Mouse (Mus musculus): ENCODE results near the gene Ryr3. TPM values are rescaled to one million over a fixed set of nuclear protein-coding genes. Genes with fewer than 3 reads are reported as not detected.

Gene Ryr3
- polyA plus RNA-seq, 1 experiment: 5.3 TPM

DNA sequence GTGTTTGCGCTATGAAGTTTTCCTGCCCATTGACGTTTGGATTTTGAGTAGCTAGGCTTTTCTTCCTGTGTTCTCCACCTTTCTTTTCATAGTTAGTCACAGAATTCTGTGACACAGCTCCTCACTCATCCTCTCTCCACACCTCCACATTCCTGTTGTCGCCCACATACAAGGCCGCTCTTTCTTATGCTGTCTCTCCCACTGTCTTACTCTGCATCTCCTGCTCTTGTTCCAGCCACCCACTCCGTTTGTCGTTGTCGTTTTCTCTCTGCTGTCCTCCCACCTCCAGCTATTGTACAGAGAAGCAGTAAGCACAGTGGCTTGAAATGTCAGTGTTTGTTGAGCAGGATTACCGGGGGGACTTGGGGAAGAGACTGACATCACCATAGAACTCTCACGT is 584.4 kb downstream of the Ryr3 start:
- Histone ChIP-seq H3ac (ENCODE audit: control insufficient read depth, insufficient read length) (no peak overlapping the region), H3K4me3 (no peak overlapping the region), H3K4me2 (ENCODE audit: low read depth) (no peak overlapping the region), H3K36me3 (ENCODE audit: control insufficient read depth, insufficient read depth) (peaks cover 7% of the 10 kb centered on the region), H3K79me2 (ENCODE audit: control insufficient read depth, insufficient read depth) (no peaks in the 10 kb centered on the region), H3K27me3 (ENCODE audit: control insufficient read depth, insufficient read depth, insufficient read length) (no peaks in the 10 kb centered on the region)
- TF ChIP-seq CEBPB (IDR thresholded peaks at IDR 0.05; ENCODE audit: insufficient read depth, poor library complexity, severe bottlenecking): no peak
- no peak for TF ChIP-seq SRF (IDR thresholded peaks at IDR 0.05; ENCODE audit: control insufficient read depth, insufficient read length, low read depth)
- TF ChIP-seq TCF12 (IDR thresholded peaks at IDR 0.05; ENCODE audit: insufficient read depth, poor library complexity, severe bottlenecking): no peak
- no peak for TF ChIP-seq MAX (IDR thresholded peaks at IDR 0.05; ENCODE audit: low read depth)
- TF ChIP-seq E2F4 (IDR thresholded peaks at IDR 0.05; ENCODE audit: insufficient read depth): no peak
- TF ChIP-seq POLR2A (IDR thresholded peaks at IDR 0.05; ENCODE audit: insufficient read length, low read depth): no peak
- no peak for TF ChIP-seq MYOG (IDR thresholded peaks at IDR 0.05; ENCODE audit: control insufficient read depth in 1 of 3, insufficient read depth in 1 of 3, insufficient read length in 2 of 3, low read depth in 2 of 3)
- no peak for TF ChIP-seq REST (IDR thresholded peaks at IDR 0.05; ENCODE audit: insufficient read depth, insufficient read length)
- TF ChIP-seq MYOD1 (IDR thresholded peaks at IDR 0.05; ENCODE audit: control insufficient read depth in 1 of 3, insufficient read length in 2 of 3, low read depth in 2 of 3): no peak
- TF ChIP-seq POLR2AphosphoS2 (IDR thresholded peaks at IDR 0.05; ENCODE audit: insufficient read length, low read depth): no peak
- TF ChIP-seq USF1 (IDR thresholded peaks at IDR 0.05; ENCODE audit: low read depth): no peak
- TF ChIP-seq TCF3 (IDR thresholded peaks at IDR 0.05; ENCODE audit: insufficient read length, low read depth): no peak

DNA sequence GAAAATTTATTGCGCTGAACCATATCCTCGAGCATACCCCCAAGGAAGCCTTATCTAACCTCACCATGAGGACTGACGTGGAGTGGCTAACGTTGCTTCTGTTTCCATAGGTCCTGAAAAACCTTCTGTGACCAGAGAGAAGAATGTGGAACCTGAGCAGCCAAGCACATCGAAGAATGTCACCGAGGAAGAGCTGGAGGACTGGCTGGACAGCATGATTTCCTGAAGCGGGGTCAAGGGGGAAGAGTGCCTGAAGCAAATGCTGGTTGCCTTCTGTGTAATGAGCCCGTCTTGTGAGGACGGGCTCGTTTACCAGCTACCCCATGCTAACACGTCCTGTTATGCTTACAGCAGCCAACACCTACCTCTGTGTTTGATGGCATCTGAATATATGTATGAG is 586.2 kb downstream of the Ryr3 start:
- H3K4me3 ChIP-seq: no peak overlapping the region
- no peak for TF ChIP-seq E2F4 (IDR thresholded peaks at IDR 0.05; ENCODE audit: insufficient read depth)
- TF ChIP-seq REST (IDR thresholded peaks at IDR 0.05; ENCODE audit: insufficient read depth, insufficient read length): no peak
- TF ChIP-seq SRF (IDR thresholded peaks at IDR 0.05; ENCODE audit: control insufficient read depth, insufficient read length, low read depth): no peak
- TF ChIP-seq MYOD1 (IDR thresholded peaks at IDR 0.05; ENCODE audit: control insufficient read depth in 1 of 3, insufficient read length in 2 of 3, low read depth in 2 of 3): no peak
- no peak for TF ChIP-seq POLR2AphosphoS2 (IDR thresholded peaks at IDR 0.05; ENCODE audit: insufficient read length, low read depth)
- no peak for TF ChIP-seq MAX (IDR thresholded peaks at IDR 0.05; ENCODE audit: low read depth)
- TF ChIP-seq TCF12 (IDR thresholded peaks at IDR 0.05; ENCODE audit: insufficient read depth, poor library complexity, severe bottlenecking): no peak
- no peak for TF ChIP-seq CEBPB (IDR thresholded peaks at IDR 0.05; ENCODE audit: insufficient read depth, poor library complexity, severe bottlenecking)
- no peak for TF ChIP-seq TCF3 (IDR thresholded peaks at IDR 0.05; ENCODE audit: insufficient read length, low read depth)
- TF ChIP-seq POLR2A (IDR thresholded peaks at IDR 0.05; ENCODE audit: insufficient read length, low read depth): no peak
- no peak for TF ChIP-seq MYOG (IDR thresholded peaks at IDR 0.05; ENCODE audit: control insufficient read depth in 1 of 3, insufficient read depth in 1 of 3, insufficient read length in 2 of 3, low read depth in 2 of 3)
- no peak for TF ChIP-seq USF1 (IDR thresholded peaks at IDR 0.05; ENCODE audit: low read depth)
- H3K36me3 ChIP-seq (ENCODE audit: control insufficient read depth, insufficient read depth): peaks cover 7% of the 10 kb centered on the region
- no peaks in the 10 kb centered on the region for H3K79me2 ChIP-seq (ENCODE audit: control insufficient read depth, insufficient read depth)
- no peak overlapping the region for H3ac ChIP-seq (ENCODE audit: control insufficient read depth, insufficient read length)
- H3K4me2 ChIP-seq (ENCODE audit: low read depth): no peak overlapping the region
- H3K27me3 ChIP-seq (ENCODE audit: control insufficient read depth, insufficient read depth, insufficient read length): no peaks in the 10 kb centered on the region

DNA sequence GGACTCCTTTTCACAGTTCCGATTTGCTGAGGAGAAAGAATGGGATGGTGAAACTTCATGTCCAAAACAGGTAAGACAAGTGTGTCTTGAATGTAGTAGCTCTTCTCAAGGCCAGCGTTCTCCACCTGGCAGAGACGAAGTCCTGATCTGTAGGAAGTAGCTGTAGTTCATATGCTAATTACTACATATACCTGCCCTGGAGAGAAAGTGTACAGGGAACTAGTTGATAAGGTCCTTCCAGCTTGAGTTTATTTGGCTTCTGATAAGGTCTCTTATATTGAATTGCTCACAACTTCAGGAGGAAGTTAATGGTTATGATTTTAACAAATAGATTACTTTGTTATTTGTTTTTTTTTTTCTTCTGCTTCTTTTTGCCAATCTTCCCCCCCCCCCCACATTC is 591.7 kb downstream of the Ryr3 start:
- Histone ChIP-seq H3K4me3 (no peak overlapping the region), H3K79me2 (ENCODE audit: control insufficient read depth, insufficient read depth) (no peaks in the 10 kb centered on the region), H3ac (ENCODE audit: control insufficient read depth, insufficient read length) (no peak overlapping the region), H3K27me3 (ENCODE audit: control insufficient read depth, insufficient read depth, insufficient read length) (no peaks in the 10 kb centered on the region), H3K4me2 (ENCODE audit: low read depth) (no peak overlapping the region), H3K36me3 (ENCODE audit: control insufficient read depth, insufficient read depth) (peaks cover 5% of the 10 kb centered on the region)
- TF ChIP-seq TCF3 (IDR thresholded peaks at IDR 0.05; ENCODE audit: insufficient read length, low read depth) (no peak), MYOD1 (IDR thresholded peaks at IDR 0.05; ENCODE audit: control insufficient read depth in 1 of 3, insufficient read length in 2 of 3, low read depth in 2 of 3) (no peak), POLR2AphosphoS2 (IDR thresholded peaks at IDR 0.05; ENCODE audit: insufficient read length, low read depth) (no peak), SRF (IDR thresholded peaks at IDR 0.05; ENCODE audit: control insufficient read depth, insufficient read length, low read depth) (no peak), E2F4 (IDR thresholded peaks at IDR 0.05; ENCODE audit: insufficient read depth) (no peak), MYOG (IDR thresholded peaks at IDR 0.05; ENCODE audit: control insufficient read depth in 1 of 3, insufficient read depth in 1 of 3, insufficient read length in 2 of 3, low read depth in 2 of 3) (no peak), CEBPB (IDR thresholded peaks at IDR 0.05; ENCODE audit: insufficient read depth, poor library complexity, severe bottlenecking) (no peak), REST (IDR thresholded peaks at IDR 0.05; ENCODE audit: insufficient read depth, insufficient read length) (no peak), POLR2A (IDR thresholded peaks at IDR 0.05; ENCODE audit: insufficient read length, low read depth) (no peak), USF1 (IDR thresholded peaks at IDR 0.05; ENCODE audit: low read depth) (no peak), MAX (IDR thresholded peaks at IDR 0.05; ENCODE audit: low read depth) (no peak), TCF12 (IDR thresholded peaks at IDR 0.05; ENCODE audit: insufficient read depth, poor library complexity, severe bottlenecking) (no peak)

DNA sequence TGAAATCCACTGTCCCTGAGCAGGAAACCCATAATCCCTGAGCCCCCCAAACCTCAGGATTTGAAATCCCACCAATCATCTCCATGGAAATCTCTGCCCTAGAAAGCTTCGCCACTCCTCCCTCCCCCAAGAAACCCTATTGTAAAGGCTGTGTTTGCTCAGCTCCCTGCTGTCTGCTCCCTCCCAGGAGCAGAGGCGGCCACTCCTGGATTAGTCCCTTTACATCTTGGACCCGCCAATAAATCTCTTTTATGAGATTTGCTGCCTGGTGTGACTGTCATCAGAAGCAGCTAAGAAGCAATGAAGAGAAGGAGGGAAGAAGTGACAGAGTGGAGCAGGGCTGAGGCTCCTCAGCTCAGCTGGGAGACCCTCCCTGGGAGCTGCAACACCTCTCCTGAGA is 599.7 kb downstream of the Ryr3 start:
- Histone ChIP-seq H3K36me3 (ENCODE audit: control insufficient read depth, insufficient read depth) (no peaks in the 10 kb centered on the region), H3ac (ENCODE audit: control insufficient read depth, insufficient read length) (no peak overlapping the region), H3K4me3 (no peak overlapping the region), H3K4me2 (ENCODE audit: low read depth) (no peak overlapping the region), H3K27me3 (ENCODE audit: control insufficient read depth, insufficient read depth, insufficient read length) (no peaks in the 10 kb centered on the region), H3K79me2 (ENCODE audit: control insufficient read depth, insufficient read depth) (no peaks in the 10 kb centered on the region)
- TF ChIP-seq POLR2A (IDR thresholded peaks at IDR 0.05; ENCODE audit: insufficient read length, low read depth) (no peak), POLR2AphosphoS2 (IDR thresholded peaks at IDR 0.05; ENCODE audit: insufficient read length, low read depth) (no peak), E2F4 (IDR thresholded peaks at IDR 0.05; ENCODE audit: insufficient read depth) (no peak), REST (IDR thresholded peaks at IDR 0.05; ENCODE audit: insufficient read depth, insufficient read length) (no peak), TCF12 (IDR thresholded peaks at IDR 0.05; ENCODE audit: insufficient read depth, poor library complexity, severe bottlenecking) (no peak), TCF3 (IDR thresholded peaks at IDR 0.05; ENCODE audit: insufficient read length, low read depth) (no peak), SRF (IDR thresholded peaks at IDR 0.05; ENCODE audit: control insufficient read depth, insufficient read length, low read depth) (no peak), USF1 (IDR thresholded peaks at IDR 0.05; ENCODE audit: low read depth) (no peak), MYOG (IDR thresholded peaks at IDR 0.05; ENCODE audit: control insufficient read depth in 1 of 3, insufficient read depth in 1 of 3, insufficient read length in 2 of 3, low read depth in 2 of 3) (no peak), CEBPB (IDR thresholded peaks at IDR 0.05; ENCODE audit: insufficient read depth, poor library complexity, severe bottlenecking) (no peak), MAX (IDR thresholded peaks at IDR 0.05; ENCODE audit: low read depth) (no peak), MYOD1 (IDR thresholded peaks at IDR 0.05; ENCODE audit: control insufficient read depth in 1 of 3, insufficient read length in 2 of 3, low read depth in 2 of 3) (no peak)

All from myocyte (in vitro differentiated cells).